Mouse (Mus musculus) T-helper 2 cell (primary cell): ENCODE data around the gene Plekhg6.

ENCODE experiments used
- in situ Hi-C: fragments of 300-600 bp; cut with MboI, MseI; formaldehyde crosslinking; loops from one replicate; pipeline ENCODE4 v1.15.1; 2025; ENCODE audit warnings: high pct_unique_total_duplicates

The Plekhg6 gene

GRCm38 (mm10) chr6:125389853-125390252 is 9.3 kb upstream of the Plekhg6 start:
- in situ Hi-C loops = no loop called here

DNA sequence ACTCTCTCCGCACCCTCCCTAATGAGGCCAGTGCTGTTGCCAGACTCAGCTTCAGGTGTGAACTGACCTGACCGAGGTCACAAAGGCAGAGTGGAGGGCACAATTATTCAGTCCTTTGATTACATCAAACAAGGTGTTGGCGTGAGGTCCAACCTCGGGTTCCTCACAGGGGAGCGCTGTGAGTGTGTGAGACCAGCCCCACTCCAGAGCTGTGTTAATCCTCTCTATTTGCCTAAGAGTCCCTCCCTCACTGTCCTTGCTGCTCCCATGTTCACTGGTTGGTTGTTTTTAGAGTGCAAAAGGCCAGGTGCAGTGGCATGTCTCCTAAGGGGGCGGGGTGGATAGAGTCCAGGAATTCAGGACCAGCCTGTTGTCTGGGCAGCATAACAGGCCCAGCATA is 5.5 kb upstream of the Plekhg6 start:
- in situ Hi-C loops = no loop called here

DNA sequence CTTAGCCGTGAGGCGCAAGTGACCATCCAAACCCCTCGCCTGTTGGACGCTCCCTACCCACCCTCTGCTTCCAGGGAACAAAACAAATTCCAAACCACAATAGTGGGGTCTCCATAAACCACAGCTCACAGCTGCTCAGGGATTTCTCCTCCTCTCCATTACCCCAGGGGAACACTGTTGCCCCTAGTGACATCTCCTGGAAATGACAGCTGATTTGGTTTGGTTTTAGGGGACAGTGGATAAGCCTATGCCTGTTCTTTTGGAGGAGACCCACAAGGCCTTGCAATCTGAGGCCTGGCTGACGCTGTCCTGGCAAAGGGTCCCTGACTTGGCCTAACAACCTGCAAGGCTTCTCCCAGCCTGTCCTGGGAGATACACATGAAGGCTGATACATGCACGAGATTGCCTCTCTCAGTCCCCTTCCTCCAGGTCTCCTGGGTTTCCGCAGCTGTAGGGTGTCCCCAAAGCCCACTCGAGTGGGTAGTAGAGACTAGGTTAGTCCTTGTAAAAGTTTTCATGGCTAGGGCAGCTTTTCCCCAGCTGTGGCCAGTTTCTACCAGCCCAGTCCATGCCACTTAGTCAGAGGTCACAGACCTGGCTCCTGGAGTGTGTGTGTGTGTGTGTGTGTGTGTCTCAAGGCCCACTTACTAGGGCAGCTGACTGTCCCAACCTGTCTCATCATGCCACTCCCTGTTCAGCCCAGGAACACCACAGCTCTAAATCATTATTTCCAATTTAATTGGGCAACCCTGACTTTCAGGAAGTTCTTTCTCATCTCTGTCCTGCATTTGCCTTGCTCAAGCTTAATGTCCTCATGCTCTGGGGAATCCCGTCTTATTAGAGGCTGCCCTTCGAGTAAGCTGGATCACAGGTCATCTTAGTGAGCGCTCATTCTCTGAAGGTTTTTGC is 4.7 kb upstream of the Plekhg6 start:
- in situ Hi-C loops = no loop called here

DNA sequence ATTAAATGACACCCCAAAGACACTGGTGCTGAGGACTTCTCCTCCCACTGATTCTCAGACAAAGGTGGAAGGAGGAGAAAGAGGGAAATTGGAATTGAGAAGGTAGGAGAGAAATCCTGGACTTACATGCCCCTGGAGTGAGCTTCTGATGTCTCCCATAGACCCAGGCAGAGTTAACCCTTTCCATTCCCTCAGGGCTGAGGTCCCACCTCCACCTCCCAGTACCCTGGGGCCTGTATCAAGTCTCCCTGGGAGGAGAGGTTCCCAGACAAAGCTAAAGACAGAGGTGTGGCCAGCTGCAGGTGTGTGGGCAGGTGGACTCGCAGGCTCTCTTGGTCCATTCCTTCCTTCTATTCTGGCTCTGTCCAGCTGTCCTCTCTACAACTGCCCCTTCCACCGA is 1.4 kb upstream of the Plekhg6 start:
- in situ Hi-C loops = no loop called here

DNA sequence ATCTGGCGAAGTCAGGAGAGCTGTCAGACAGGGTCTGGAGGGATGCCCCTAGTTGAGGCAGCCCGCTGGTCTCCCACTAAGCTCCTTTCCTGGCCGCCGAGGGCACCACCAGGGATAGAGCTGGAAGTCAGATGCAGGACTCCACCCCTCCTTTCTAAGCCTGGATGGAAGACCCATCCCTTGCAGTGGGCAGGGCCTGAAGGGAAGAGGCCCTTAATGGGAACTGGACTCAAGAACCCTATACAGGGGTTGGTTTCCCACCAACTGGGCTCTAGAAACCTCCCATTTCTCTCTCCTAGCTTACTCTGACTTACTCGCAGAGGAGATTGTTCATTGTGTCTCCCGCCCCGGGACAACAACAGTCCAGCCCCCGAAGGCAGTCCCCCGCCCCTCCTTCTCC is 812 bp downstream of the Plekhg6 start:
- in situ Hi-C loops = no loop called here

- in situ Hi-C loops = no loop called here
Measured at GRCm38 (mm10) chr6:125378621-125379020, 2.0 kb downstream of the Plekhg6 start.

GRCm38 (mm10) chr6:125377582-125378451 is 2.8 kb downstream of the Plekhg6 start:
- in situ Hi-C loops = no loop called here

- in situ Hi-C loops = no loop called here
Measured at GRCm38 (mm10) chr6:125377042-125377441, 3.6 kb downstream of the Plekhg6 start.

DNA sequence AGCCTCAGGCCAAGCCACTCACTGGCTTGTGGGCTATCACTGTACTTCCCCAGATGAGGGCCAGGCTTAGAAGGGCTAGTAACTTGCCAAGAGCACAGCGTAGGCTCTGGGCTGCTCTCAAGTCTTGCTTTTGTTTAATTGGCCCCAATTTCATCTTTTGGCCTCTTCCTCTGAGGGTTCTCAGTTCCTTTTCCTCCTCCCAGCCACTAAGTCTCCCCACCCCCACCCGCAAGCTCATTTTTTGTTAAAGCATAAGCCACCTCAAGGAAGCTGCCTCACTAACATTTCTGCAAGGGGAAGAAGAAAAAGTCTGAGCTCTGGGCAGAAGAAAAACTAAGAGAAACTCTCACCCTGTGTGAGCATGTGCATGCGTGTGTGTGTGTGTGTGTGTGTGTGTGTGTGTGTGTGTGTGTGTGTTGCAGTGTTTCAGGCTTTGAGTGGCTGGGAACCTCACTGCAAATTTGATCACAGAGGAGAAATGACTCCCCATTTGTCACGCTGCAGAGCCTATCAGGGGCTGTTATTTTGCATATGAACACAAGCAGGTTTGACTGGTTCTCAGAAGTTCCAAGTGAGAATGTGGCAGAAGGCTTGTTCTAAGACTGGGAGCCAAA is 12.7 kb downstream of the Plekhg6 start:
- in situ Hi-C loops = no loop called here

DNA sequence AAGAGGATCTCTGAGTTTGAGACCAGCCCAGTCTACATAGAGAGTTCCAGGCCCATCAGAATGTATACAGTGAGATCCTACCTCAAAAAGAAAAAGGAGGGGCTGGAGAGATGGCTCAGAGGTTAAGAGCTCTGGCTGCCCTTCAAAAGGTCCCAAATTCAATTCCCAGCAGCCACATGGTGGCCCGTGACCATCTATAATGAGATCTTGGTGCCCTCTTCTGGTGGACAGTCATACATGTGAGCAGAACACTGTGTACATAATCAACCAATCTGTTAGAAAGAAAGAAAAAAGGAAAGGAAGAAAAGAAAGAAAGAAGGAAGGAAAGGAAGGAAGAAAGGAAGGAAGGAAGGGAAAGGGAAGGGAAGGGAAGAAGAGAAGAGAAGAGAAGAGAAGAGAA is 14.5 kb downstream of the Plekhg6 start:
- in situ Hi-C loops = no loop called here

- in situ Hi-C loops = no loop called here
Measured at GRCm38 (mm10) chr6:125365522-125365921, 15.1 kb downstream of the Plekhg6 start.

DNA sequence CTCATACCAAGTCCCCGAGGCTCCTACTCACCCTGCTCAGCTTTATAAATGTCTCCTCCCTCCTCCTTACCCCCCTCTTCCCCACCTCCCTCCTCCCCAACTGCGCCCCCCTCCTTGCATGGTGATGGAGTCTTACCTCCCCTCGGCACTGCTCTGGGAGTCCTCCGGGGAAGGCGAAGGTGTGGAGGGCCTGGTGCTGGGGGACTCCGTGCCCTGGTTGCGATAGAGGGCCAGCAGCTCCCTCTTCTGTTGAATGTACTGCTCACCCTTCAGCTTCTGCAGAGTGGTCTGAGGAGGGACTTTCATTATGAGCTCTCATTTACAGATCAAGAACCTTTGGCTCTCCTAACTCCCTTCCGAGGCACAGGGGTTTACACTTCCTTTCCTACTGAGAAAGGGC is 16.1 kb downstream of the Plekhg6 start:
- in situ Hi-C loops = no loop called here

GRCm38 (mm10) chr6:125363451-125364242 is 16.9 kb downstream of the Plekhg6 start:
- in situ Hi-C loops = no loop called here

GRCm38 (mm10) chr6:125363021-125363420 is 17.6 kb downstream of the Plekhg6 start:
- in situ Hi-C loops = no loop called here

GRCm38 (mm10) chr6:125361467-125362291 is 18.9 kb downstream of the Plekhg6 start:
- in situ Hi-C loops = no loop called here

GRCm38 (mm10) chr6:125360846-125361245 is 19.7 kb downstream of the Plekhg6 start:
- in situ Hi-C loops = no loop called here

- in situ Hi-C loops = no loop called here
Measured at GRCm38 (mm10) chr6:125359999-125360398, 20.6 kb downstream of the Plekhg6 start.

DNA sequence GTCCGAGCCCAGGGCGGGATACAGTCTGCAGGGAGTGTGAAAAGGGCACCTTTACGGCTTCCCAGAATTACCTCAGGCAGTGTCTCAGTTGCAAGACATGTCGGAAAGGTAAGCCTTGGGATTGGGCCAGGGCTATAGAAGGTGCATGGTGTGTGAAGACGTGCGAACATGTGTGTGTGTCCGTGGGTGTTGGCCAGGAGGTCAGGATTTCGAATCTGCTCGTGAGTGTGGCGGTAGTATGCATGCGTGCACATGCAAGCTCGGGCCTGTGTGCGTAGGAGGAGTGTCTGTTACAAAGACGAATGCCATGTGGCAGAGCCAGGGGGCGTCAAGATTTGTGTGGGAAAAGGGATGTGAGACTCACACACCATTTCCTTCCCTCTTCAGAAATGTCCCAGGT is 23.3 kb downstream of the Plekhg6 start:
- in situ Hi-C loops = no loop called here

GRCm38 (mm10) chr6:125356264-125356663 is 24.3 kb downstream of the Plekhg6 start:
- in situ Hi-C loops = no loop called here

- in situ Hi-C loops = no loop called here
Measured at GRCm38 (mm10) chr6:125355197-125355741, 25.3 kb downstream of the Plekhg6 start.
